Mouse (Mus musculus) neural tube, embryonic 14.5 days (tissue): Measurements from ENCODE around the gene Mettl16. TPM values are rescaled to one million over a fixed set of nuclear protein-coding genes. Genes with fewer than 3 reads are reported as not detected.

Experiments used
- ATAC-seq: fragments of 200-750 bp; cut with Nextera tagmentation; 2 replicates; pipeline ENCODE4 v1.8.0; 2017; ENCODE audit warnings: low read depth, mild to moderate bottlenecking, moderate TSS enrichment, moderate library complexity
- H3K27ac ChIP-seq: fragments of 300-500 bp; sonication (generic); 2 replicates; pipeline ENCODE4 v1.5.1; 2014; ENCODE audit warnings: low read depth, mild to moderate bottlenecking, control low read depth, low read length, moderate library complexity, mixed read lengths
- H3K27me3 ChIP-seq: fragments of 300-500 bp; sonication (generic); 2 replicates; pipeline ENCODE4 v1.6.1; 2014; ENCODE audit warnings: low read length; ENCODE audit not compliant: control insufficient read depth, insufficient read depth
- H3K36me3 ChIP-seq: fragments of 300-500 bp; sonication (generic); 2 replicates; pipeline ENCODE4 v1.6.1; 2014; ENCODE audit warnings: low read length, mixed read lengths; ENCODE audit not compliant: control insufficient read depth, insufficient read depth
- H3K4me1 ChIP-seq: fragments of 300-500 bp; sonication (generic); 2 replicates; pipeline ENCODE4 v1.6.1; 2014; ENCODE audit warnings: low read length; ENCODE audit not compliant: control insufficient read depth, insufficient read depth
- H3K4me2 ChIP-seq: fragments of 300-500 bp; sonication (generic); 2 replicates; pipeline ENCODE4 v1.6.1; 2014; ENCODE audit warnings: mild to moderate bottlenecking, low read depth, low read length, control low read depth
- H3K4me3 ChIP-seq: fragments of 300-500 bp; sonication (generic); 2 replicates; pipeline ENCODE4 v1.5.1; 2014; ENCODE audit warnings: low read depth, low read length, control low read depth, mixed read lengths
- H3K9ac ChIP-seq: fragments of 300-500 bp; sonication (generic); replicated peaks from 2 replicates; pipeline ENCODE4 v1.6.1; 2014; ENCODE audit warnings: low read depth, mild to moderate bottlenecking, control low read depth, low read length, mixed read lengths
- H3K9me3 ChIP-seq: fragments of 300-500 bp; sonication (generic); 2 replicates; pipeline ENCODE4 v1.6.1; 2016; ENCODE audit warnings: low read length; ENCODE audit not compliant: control insufficient read depth
- WGBS: fragments of 180-500 bp; shearing (Covaris S2); extraction: QIAGEN DNeasy Blood & Tissue Kit; methylation state at CpG from one replicate; pipeline ENCODE4 v1.1.7; 2014; 5-methylcytosine and 5-hydroxymethylcytosine counted together
- polyA plus RNA-seq: library from polyadenylated mRNA; unstranded; fragments of >200 nt; fragmentation: Nextera tagmentation; extraction: Ambion mirVana; gene quantifications from 2 replicates; pipeline ENCODE4 v1.2.1, GENCODE M21; 2014

The Mettl16 gene
- 33.9 and 37.1 TPM in 2 replicates for polyA plus RNA-seq

DNA sequence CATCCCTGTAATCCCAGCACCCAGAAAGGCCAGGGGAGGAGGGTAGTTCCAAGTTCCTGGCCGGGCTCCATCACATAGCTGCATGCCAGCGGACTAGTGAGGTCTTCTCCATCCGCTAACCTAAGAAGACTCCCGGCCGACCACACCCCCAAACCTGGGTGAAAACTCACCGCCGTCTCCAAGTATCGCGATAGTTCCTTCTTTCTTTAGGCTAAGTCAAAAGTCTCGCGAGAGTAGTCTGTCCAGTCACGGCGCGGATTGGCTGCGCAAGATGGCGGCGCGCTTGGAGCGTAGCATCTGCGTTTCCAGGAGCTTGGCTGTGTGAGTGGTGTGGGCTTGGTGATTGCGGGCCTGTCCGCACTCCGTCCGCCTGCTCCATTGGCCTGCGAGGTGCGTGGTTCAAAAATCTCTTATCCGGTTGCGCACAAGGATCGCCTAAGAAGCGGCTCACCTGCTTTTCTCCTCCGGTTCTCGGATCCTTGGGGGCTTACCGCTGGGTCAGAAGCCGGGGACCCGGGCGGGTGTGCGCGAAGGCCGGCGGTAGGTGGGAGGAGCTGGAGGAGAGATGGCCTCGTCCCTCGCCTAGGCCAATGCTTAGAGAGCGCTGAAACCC lies at the start of gene Mettl16:
TSS of gene Mettl16 (plus strand) at position 236 of the 613 bp plus-strand sequence.
- Histone ChIP-seq H3K4me1 (peaks cover 15% of the 10 kb centered on the region), H3K27ac (peak within 1 kb of the TSS; percentile 96), H3K27me3 (no peaks in the 10 kb centered on the region), H3K9ac (peak within 1 kb of the TSS; percentile 86), H3K4me3 (peak within 1 kb of the TSS; percentile 89), H3K9me3 (no peaks in the 10 kb centered on the region), H3K36me3 (peaks cover 16% of the 10 kb centered on the region; the same call in 1 of the 2 replicates), H3K4me2 (peak within 1 kb of the TSS; percentile 63)
- under 1% methylated on average over 43 of the region's 43 CpGs for WGBS
- peak; percentile 95 for ATAC-seq

DNA sequence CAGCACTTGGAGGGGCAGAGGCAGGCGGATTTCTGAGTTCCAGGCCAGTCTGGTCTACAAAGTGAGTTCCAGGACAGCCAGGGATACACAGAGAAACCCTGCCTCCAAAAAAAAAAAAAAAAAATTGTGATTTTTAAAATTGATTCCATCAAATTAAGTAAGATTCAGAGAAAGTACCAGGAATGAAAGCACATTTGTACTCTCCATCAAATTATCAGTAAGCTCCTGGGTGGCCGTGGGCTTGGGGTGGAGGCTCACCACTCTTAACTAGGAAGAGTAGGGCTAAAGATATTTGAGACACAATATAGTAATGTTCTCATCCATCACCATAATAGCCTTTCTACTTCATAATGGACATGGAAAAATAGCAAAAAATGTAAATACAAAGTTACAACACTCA lies 49.5 kb upstream of the Mettl16 start:
- Histone ChIP-seq H3K36me3 (no peaks in the 10 kb centered on the region), H3K4me1 (peaks cover 21% of the 10 kb centered on the region; the same call in 1 of the 2 replicates), H3K27me3 (no peaks in the 10 kb centered on the region), H3K27ac (no peak overlapping the region), H3K4me2 (peak overlapping the region; percentile 39), H3K9ac (no peak overlapping the region), H3K4me3 (no peak overlapping the region; the same call in 1 of the 2 replicates), H3K9me3 (no peaks in the 10 kb centered on the region)
- 69% methylated on average over 2 of the region's 2 CpGs for WGBS
- ATAC-seq, result no peak

DNA sequence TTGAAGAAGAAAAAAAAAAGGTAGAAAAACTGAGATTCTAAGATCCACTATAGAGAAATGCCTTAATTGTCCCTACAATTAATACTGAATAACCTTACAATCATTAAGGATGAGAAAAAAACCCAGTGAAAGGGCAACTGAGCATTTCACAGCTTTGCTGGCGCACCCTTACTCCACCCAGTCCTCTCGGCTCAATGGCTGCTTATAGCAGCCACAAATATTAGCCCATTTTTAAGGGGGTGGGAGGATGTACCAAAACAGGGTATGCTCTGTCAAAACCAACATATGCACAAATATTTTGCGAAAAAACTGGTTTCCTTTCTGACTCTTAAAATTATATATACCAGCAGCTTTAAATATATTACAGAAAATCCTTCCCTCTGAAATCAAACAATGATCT lies 48.7 kb upstream of the Mettl16 start:
- Histone ChIP-seq H3K4me3 (peak overlapping the region; percentile 82), H3K4me1 (peaks cover 21% of the 10 kb centered on the region; the same call in 1 of the 2 replicates), H3K9me3 (no peaks in the 10 kb centered on the region), H3K4me2 (peak overlapping the region; percentile 87), H3K27ac (no peak overlapping the region), H3K27me3 (no peaks in the 10 kb centered on the region), H3K36me3 (no peaks in the 10 kb centered on the region), H3K9ac (peak overlapping the region; percentile 51)
- WGBS, result 31% methylated on average over 3 of the region's 3 CpGs
- ATAC-seq, result no peak

DNA sequence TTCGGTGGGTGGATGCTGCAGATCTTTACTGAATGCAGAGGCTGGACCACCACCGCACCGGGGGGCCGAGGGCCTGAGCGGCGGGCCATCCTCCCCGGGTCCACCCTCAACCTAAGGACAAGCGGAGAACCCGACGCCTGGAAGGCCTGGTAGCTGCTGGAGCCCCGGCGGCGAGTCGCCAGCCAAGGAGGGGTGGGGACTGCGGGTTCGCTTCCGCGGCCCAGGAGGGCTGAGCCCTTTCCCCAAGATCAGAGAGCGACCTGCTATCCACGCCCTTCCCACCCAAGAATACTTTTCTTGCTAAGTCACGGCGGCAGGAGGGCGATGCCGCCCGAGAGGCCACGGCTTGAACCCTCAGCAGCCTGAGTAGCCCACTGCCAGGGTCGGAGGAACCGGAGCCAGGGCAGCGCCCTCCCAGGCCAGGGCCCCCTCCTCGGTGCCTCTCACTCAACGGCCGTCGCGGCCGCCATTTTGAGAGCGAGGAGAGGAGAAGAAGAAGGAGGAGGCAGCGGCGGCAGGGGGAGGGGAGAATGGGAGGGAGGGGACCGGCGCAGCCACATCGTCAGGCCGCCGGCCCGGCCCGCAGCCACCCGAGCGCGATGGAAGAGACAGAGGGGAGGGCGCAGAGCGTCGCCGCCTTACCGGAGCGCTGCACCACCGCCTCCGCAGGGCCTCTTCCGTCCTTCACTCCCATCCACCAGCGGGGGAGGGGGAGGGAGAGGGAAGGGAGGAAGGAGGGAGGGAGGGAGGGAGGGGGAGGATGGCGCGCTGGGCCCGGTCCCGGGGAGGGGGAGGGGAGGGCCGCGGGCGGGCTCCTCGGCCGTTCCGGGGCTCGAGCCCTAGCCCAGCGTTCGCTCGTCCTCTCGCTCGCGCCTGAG lies 47.0 kb upstream of the Mettl16 start:
- H3K4me1 ChIP-seq, result peaks cover 21% of the 10 kb centered on the region; the same call in 1 of the 2 replicates
- H3K36me3 ChIP-seq, result no peaks in the 10 kb centered on the region
- H3K4me2 ChIP-seq, result peak overlapping the region; percentile 87
- no peaks in the 10 kb centered on the region for H3K9me3 ChIP-seq
- H3K27me3 ChIP-seq, result no peaks in the 10 kb centered on the region
- ATAC-seq, result peak; percentile 84
- WGBS, result under 1% methylated on average over 39 of the region's 75 CpGs
- peak overlapping the region; percentile 87 for H3K9ac ChIP-seq
- peak overlapping the region; percentile 82 for H3K4me3 ChIP-seq
- H3K27ac ChIP-seq, result peak overlapping the region; percentile 100

DNA sequence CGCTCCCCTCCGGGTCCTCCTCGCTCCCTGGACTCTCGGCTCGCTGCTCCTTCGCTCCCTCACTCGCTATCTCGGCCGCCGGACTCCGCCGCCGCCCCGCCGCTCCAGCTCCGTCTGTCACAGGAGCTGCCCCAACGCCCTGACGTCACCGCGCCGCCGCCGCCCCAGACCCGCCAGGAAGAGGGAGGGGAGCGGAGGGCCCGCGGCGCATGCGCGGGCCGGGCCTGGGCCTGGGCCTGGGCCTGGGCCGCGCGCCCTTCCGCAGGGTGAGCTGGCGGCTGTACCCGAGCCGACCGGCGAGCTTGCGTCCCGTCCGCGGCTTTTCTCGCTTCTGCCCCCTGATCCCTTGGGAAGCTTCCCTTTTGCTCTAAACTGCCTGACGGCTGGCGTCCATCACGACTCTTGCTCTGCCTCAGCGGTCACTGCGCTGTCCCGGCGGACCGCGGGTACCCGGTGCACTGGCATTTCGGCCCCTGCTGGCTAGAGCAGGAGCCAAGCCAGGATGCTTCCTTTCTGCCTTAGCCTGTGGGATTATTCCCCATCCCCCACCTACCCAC lies 46.3 kb upstream of the Mettl16 start, which contains the start of gene Pafah1b1:
TSS of gene Pafah1b1 (minus strand) at position 436 of the 557 bp plus-strand sequence.
- under 1% methylated on average over 54 of the region's 56 CpGs for WGBS
- peaks cover 21% of the 10 kb centered on the region; the same call in 1 of the 2 replicates for H3K4me1 ChIP-seq
- H3K27ac ChIP-seq, result peak within 1 kb of the TSS; percentile 100
- H3K9me3 ChIP-seq, result no peaks in the 10 kb centered on the region
- peak within 1 kb of the TSS; percentile 87 for H3K9ac ChIP-seq
- H3K27me3 ChIP-seq, result no peaks in the 10 kb centered on the region
- ATAC-seq, result peak; percentile 95
- peak within 1 kb of the TSS; percentile 82 for H3K4me3 ChIP-seq
- no peaks in the 10 kb centered on the region for H3K36me3 ChIP-seq
- peak within 1 kb of the TSS; percentile 87 for H3K4me2 ChIP-seq

DNA sequence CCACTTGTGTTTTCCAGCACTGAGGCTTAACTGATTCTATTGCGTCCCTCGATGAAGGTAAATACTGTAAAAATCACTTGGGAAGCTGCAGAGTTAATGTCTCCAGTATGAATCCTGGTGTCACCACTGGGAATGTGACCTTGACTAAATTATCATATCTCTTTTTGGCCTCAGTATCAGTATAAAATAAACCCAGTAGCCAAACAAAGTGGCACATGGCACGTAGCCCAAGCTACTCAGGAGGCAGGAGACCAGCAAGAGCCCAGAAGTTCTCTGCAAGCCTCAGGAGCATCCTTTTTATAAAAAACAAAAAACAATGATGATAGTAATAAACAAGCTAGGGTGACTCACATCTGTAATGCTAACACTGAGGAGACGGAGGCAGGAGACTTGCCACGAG lies 45.4 kb upstream of the Mettl16 start:
- WGBS, result 62% methylated on average over 5 of the region's 5 CpGs
- peaks cover 18% of the 10 kb centered on the region; the same call in 1 of the 2 replicates for H3K4me1 ChIP-seq
- H3K27me3 ChIP-seq, result no peaks in the 10 kb centered on the region
- H3K36me3 ChIP-seq, result no peaks in the 10 kb centered on the region
- H3K9me3 ChIP-seq, result no peaks in the 10 kb centered on the region
- H3K9ac ChIP-seq, result no peak overlapping the region
- no peak overlapping the region; the same call in 1 of the 2 replicates for H3K4me2 ChIP-seq
- no peak overlapping the region for H3K27ac ChIP-seq
- no peak overlapping the region for H3K4me3 ChIP-seq
- ATAC-seq, result no peak

DNA sequence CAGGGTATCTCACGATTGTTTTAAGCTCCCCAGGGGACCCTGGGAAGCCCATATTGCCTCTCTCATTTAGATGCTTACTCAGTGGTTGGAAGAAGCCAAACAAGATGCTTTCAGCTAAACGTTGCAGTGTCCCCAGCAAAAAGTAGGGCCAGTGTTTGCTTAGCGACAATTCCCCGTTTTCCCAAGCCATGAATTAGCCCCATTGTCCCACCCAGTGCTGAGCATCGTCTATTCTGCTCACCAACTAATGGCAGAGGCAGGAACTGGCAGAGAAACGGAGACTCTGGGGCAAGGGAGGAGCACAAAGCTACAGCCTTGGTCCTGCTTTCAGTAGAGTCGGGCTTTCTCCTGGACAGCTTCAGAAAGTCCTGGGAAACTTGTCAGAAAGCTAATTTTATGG lies 35.7 kb upstream of the Mettl16 start:
- Histone ChIP-seq H3K4me3 (no peak overlapping the region), H3K9ac (no peak overlapping the region), H3K9me3 (no peaks in the 10 kb centered on the region), H3K4me2 (no peak overlapping the region), H3K27ac (0 out of 2 replicates have a peak overlapping the region, but pooled peaks have one; percentile 8), H3K4me1 (peaks cover 5% of the 10 kb centered on the region; the same call in 1 of the 2 replicates), H3K36me3 (no peaks in the 10 kb centered on the region), H3K27me3 (no peaks in the 10 kb centered on the region)
- ATAC-seq, result no peak
- WGBS, result 13% methylated on average over 7 of the region's 7 CpGs

DNA sequence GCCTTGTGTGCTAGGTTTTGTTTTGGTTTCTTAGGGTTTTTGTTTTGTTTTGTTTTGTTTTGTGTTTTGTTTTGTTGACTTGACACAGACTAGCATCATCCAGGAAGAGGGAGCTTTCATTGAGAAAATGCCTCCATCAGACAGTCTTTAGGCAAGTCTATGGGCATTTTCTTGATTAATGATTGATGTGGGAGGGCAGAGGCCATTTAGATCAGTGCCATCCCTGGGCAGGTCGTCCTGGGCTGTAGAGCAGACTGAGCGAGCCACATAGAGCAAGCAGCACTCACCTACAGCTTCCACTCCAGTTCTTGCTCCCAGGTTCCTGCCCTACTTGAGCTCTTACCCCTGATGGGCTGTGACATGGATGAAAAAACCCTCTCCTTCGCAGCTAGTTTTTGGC lies 32.8 kb upstream of the Mettl16 start:
- H3K9me3 ChIP-seq, result no peaks in the 10 kb centered on the region
- H3K36me3 ChIP-seq, result no peaks in the 10 kb centered on the region
- H3K9ac ChIP-seq, result no peak overlapping the region
- no peaks in the 10 kb centered on the region for H3K27me3 ChIP-seq
- no peak overlapping the region for H3K4me3 ChIP-seq
- no peak overlapping the region for H3K4me2 ChIP-seq
- ATAC-seq, result no peak
- 63% methylated on average over 3 of the region's 3 CpGs for WGBS
- peaks cover 5% of the 10 kb centered on the region; the same call in 1 of the 2 replicates for H3K4me1 ChIP-seq
- H3K27ac ChIP-seq, result no peak overlapping the region
